Mouse (Mus musculus): ENCODE results near the gene Prss27. TPM values are rescaled to one million over a fixed set of nuclear protein-coding genes. Genes with fewer than 3 reads are reported as not detected.

Gene Prss27
- polyA plus RNA-seq, 1 experiment from 2014 or later = 0.18 TPM

- H3K4me2 ChIP-seq (replicated peaks; ENCODE audit: low read depth) = no peak overlapping the region
- peak; percentile 91 for ATAC-seq
Observed at GRCm38 (mm10) chr17:24007391-24007790, 30.6 kb upstream of the Prss27 start.

GRCm38 (mm10) chr17:24008105-24008504, 29.8 kb upstream of the Prss27 start:
- Histone ChIP-seq H3K27me3 (replicated peaks; ENCODE audit: control insufficient read depth, insufficient read depth, low read length) (no peaks in the 10 kb centered on the region), H3K9ac (ENCODE audit: low read depth, low read length) (no peak overlapping the region), H3K27ac (ENCODE audit: low read depth, low read length) (peak overlapping the region; percentile 64; the same call in 1 of the 2 replicates), H3K4me3 (ENCODE audit: low read depth, low read length) (no peak overlapping the region), H3K9me3 (ENCODE audit: control insufficient read depth) (no peaks in the 10 kb centered on the region), H3K36me3 (ENCODE audit: control insufficient read depth, insufficient read depth) (no peaks in the 10 kb centered on the region), H3K4me2 (replicated peaks; ENCODE audit: low read depth) (no peak overlapping the region), H3K4me1 (replicated peaks; ENCODE audit: control insufficient read depth, insufficient read depth, low read length) (peaks cover 12% of the 10 kb centered on the region)
- ATAC-seq = no peak
- WGBS = 52% methylated on average over 4 of the region's 4 CpGs
- no peak for TF ChIP-seq CTCF (IDR thresholded peaks at IDR 0.05; ENCODE audit: low read depth)

More at GRCm38 (mm10) chr17:24007391-24007790, 30.6 kb upstream of the Prss27 start:
- no peak overlapping the region for H3K9ac ChIP-seq (ENCODE audit: low read depth, low read length)
- peak; percentile 44 for TF ChIP-seq CTCF (IDR thresholded peaks at IDR 0.05; ENCODE audit: low read depth)
- no peaks in the 10 kb centered on the region for H3K36me3 ChIP-seq (ENCODE audit: control insufficient read depth, insufficient read depth)
- no peaks in the 10 kb centered on the region for H3K9me3 ChIP-seq (ENCODE audit: control insufficient read depth)
- 35% methylated on average over 1 of the region's 1 CpGs for WGBS
- peaks cover 8% of the 10 kb centered on the region; the same call in 1 of the 2 replicates for H3K4me1 ChIP-seq (replicated peaks; ENCODE audit: control insufficient read depth, insufficient read depth, low read length)
- peak overlapping the region; percentile 64 for H3K27ac ChIP-seq (ENCODE audit: low read depth, low read length)
- no peak overlapping the region for H3K4me3 ChIP-seq (ENCODE audit: low read depth, low read length)
- H3K27me3 ChIP-seq (replicated peaks; ENCODE audit: control insufficient read depth, insufficient read depth, low read length) = no peaks in the 10 kb centered on the region

- H3K9me3 ChIP-seq (ENCODE audit: control insufficient read depth) = no peaks in the 10 kb centered on the region
- WGBS = 62% methylated on average over 5 of the region's 5 CpGs
- peaks cover 12% of the 10 kb centered on the region for H3K4me1 ChIP-seq (replicated peaks; ENCODE audit: control insufficient read depth, insufficient read depth, low read length)
- no peak overlapping the region for H3K4me2 ChIP-seq (replicated peaks; ENCODE audit: low read depth)
- no peaks in the 10 kb centered on the region for H3K27me3 ChIP-seq (replicated peaks; ENCODE audit: control insufficient read depth, insufficient read depth, low read length)
- no peak overlapping the region for H3K27ac ChIP-seq (ENCODE audit: low read depth, low read length)
- H3K4me3 ChIP-seq (ENCODE audit: low read depth, low read length) = no peak overlapping the region
- H3K9ac ChIP-seq (ENCODE audit: low read depth, low read length) = no peak overlapping the region
- ATAC-seq = no peak
- H3K36me3 ChIP-seq (ENCODE audit: control insufficient read depth, insufficient read depth) = no peaks in the 10 kb centered on the region
- TF ChIP-seq CTCF (IDR thresholded peaks at IDR 0.05; ENCODE audit: low read depth) = peak; percentile 70
Observed at GRCm38 (mm10) chr17:24009617-24010016, 28.3 kb upstream of the Prss27 start.

GRCm38 (mm10) chr17:24012921-24013320, 25.0 kb upstream of the Prss27 start:
- ATAC-seq = no peak
- whole genome bisulfite sequencing = 67% methylated on average over 2 of the region's 2 CpGs
- H3K27ac ChIP-seq (ENCODE audit: low read depth, low read length) = no peak overlapping the region
- H3K9ac ChIP-seq (ENCODE audit: low read depth, low read length) = no peak overlapping the region
- no peak overlapping the region for H3K4me2 ChIP-seq (replicated peaks; ENCODE audit: low read depth)
- no peaks in the 10 kb centered on the region for H3K36me3 ChIP-seq (ENCODE audit: control insufficient read depth, insufficient read depth)
- H3K27me3 ChIP-seq (replicated peaks; ENCODE audit: control insufficient read depth, insufficient read depth, low read length) = no peaks in the 10 kb centered on the region
- no peak overlapping the region for H3K4me3 ChIP-seq (ENCODE audit: low read depth, low read length)
- no peaks in the 10 kb centered on the region for H3K9me3 ChIP-seq (ENCODE audit: control insufficient read depth)
- TF ChIP-seq CTCF (IDR thresholded peaks at IDR 0.05; ENCODE audit: low read depth) = no peak
- peaks cover 5% of the 10 kb centered on the region for H3K4me1 ChIP-seq (replicated peaks; ENCODE audit: control insufficient read depth, insufficient read depth, low read length)

- no peak overlapping the region for H3K9ac ChIP-seq (ENCODE audit: low read depth, low read length)
- no peak overlapping the region for H3K4me2 ChIP-seq (replicated peaks; ENCODE audit: low read depth)
- no peaks in the 10 kb centered on the region for H3K9me3 ChIP-seq (ENCODE audit: control insufficient read depth)
- peak; percentile 86 for ATAC-seq
- peak overlapping the region; percentile 68; the same call in 1 of the 2 replicates for H3K27ac ChIP-seq (ENCODE audit: low read depth, low read length)
- no peak for TF ChIP-seq CTCF (IDR thresholded peaks at IDR 0.05; ENCODE audit: low read depth)
- no peaks in the 10 kb centered on the region for H3K27me3 ChIP-seq (replicated peaks; ENCODE audit: control insufficient read depth, insufficient read depth, low read length)
- peaks cover 3% of the 10 kb centered on the region for H3K4me1 ChIP-seq (replicated peaks; ENCODE audit: control insufficient read depth, insufficient read depth, low read length)
- H3K4me3 ChIP-seq (ENCODE audit: low read depth, low read length) = no peak overlapping the region
- H3K36me3 ChIP-seq (ENCODE audit: control insufficient read depth, insufficient read depth) = no peaks in the 10 kb centered on the region
- 42% methylated on average over 5 of the region's 5 CpGs for WGBS
Observed at GRCm38 (mm10) chr17:24014433-24014965, 23.4 kb upstream of the Prss27 start.

- no peak for ATAC-seq
- peaks cover 3% of the 10 kb centered on the region for H3K4me1 ChIP-seq (replicated peaks; ENCODE audit: control insufficient read depth, insufficient read depth, low read length)
- 54% methylated on average over 14 of the region's 14 CpGs for whole genome bisulfite sequencing
- TF ChIP-seq CTCF (IDR thresholded peaks at IDR 0.05; ENCODE audit: low read depth) = peak; percentile 61
- H3K4me2 ChIP-seq (replicated peaks; ENCODE audit: low read depth) = no peak overlapping the region
- H3K27me3 ChIP-seq (replicated peaks; ENCODE audit: control insufficient read depth, insufficient read depth, low read length) = no peaks in the 10 kb centered on the region
- H3K36me3 ChIP-seq (ENCODE audit: control insufficient read depth, insufficient read depth) = no peaks in the 10 kb centered on the region
- no peaks in the 10 kb centered on the region for H3K9me3 ChIP-seq (ENCODE audit: control insufficient read depth)
- H3K27ac ChIP-seq (ENCODE audit: low read depth, low read length) = no peak overlapping the region
- H3K9ac ChIP-seq (ENCODE audit: low read depth, low read length) = no peak overlapping the region
- no peak overlapping the region for H3K4me3 ChIP-seq (ENCODE audit: low read depth, low read length)
Observed at GRCm38 (mm10) chr17:24015727-24016126, 22.2 kb upstream of the Prss27 start.
